Mouse (Mus musculus) limb, embryonic 14.5 days (tissue): Measurements from ENCODE around the gene Sap30bp. TPM values are rescaled to one million over a fixed set of nuclear protein-coding genes. Genes with fewer than 3 reads are reported as not detected.

Experiments used
- ATAC-seq: fragments of 200-750 bp; cut with Nextera tagmentation; 2 replicates; pipeline ENCODE4 v1.8.0; 2017; ENCODE audit warnings: low read depth, moderate number of reproducible peaks, moderate TSS enrichment; ENCODE audit not compliant: low FRiP score
- DNase-seq: peaks from one replicate; pipeline ENCODE4 v3.0.0-alpha.2; 2015; ENCODE audit warnings: low spot score
- H3K27ac ChIP-seq: fragments of 300-500 bp; sonication (generic); replicated peaks from 2 replicates; pipeline ENCODE4 v1.5.1; 2014; ENCODE audit warnings: low read depth, mild to moderate bottlenecking, low read length, moderate library complexity, mixed read lengths
- H3K27me3 ChIP-seq: fragments of 300-500 bp; sonication (generic); 2 replicates; pipeline ENCODE4 v1.6.1; 2014; ENCODE audit warnings: low read length, mixed read lengths; ENCODE audit not compliant: control insufficient read depth, insufficient read depth
- H3K36me3 ChIP-seq: fragments of 300-500 bp; sonication (generic); 2 replicates; pipeline ENCODE4 v1.6.1; 2014; ENCODE audit warnings: mild to moderate bottlenecking, low read length, moderate library complexity, mixed read lengths; ENCODE audit not compliant: control insufficient read depth, insufficient read depth
- H3K4me1 ChIP-seq: fragments of 300-500 bp; sonication (generic); 2 replicates; pipeline ENCODE4 v1.6.1; 2014; ENCODE audit warnings: antibody characterized with exemption, low read length, mixed read lengths; ENCODE audit not compliant: control insufficient read depth, insufficient read depth
- H3K4me2 ChIP-seq: fragments of 300-500 bp; sonication (generic); replicated peaks from 2 replicates; pipeline ENCODE4 v1.6.1; 2014; ENCODE audit warnings: low read depth, mild to moderate bottlenecking, low read length, moderate library complexity; ENCODE audit not compliant: severe bottlenecking
- H3K4me3 ChIP-seq: fragments of 300-500 bp; sonication (generic); replicated peaks from 2 replicates; pipeline ENCODE4 v1.5.1; 2014; ENCODE audit warnings: low read length
- H3K9ac ChIP-seq: fragments of 300-500 bp; sonication (generic); 2 replicates; pipeline ENCODE4 v1.6.1; 2014; ENCODE audit warnings: mild to moderate bottlenecking, low read depth, low read length, moderate library complexity; ENCODE audit not compliant: severe bottlenecking
- H3K9me3 ChIP-seq: fragments of 300-500 bp; sonication (generic); 2 replicates; pipeline ENCODE4 v1.6.1; 2016; ENCODE audit warnings: low read length; ENCODE audit not compliant: control insufficient read depth
- POLR2A ChIP-seq: fragments of 200-500 bp; IDR thresholded peaks from 2 replicates; pipeline ENCODE4 v1.8.0; 2012; ENCODE audit warnings: inconsistent platforms, mild to moderate bottlenecking, moderate library complexity, borderline replicate concordance; ENCODE audit not compliant: insufficient read depth, insufficient read length; ENCODE audit errors: extremely low read depth
- WGBS: fragments of 180-500 bp; shearing (Covaris S2); extraction: QIAGEN DNeasy Blood & Tissue Kit; methylation state at CpG from one replicate; pipeline ENCODE4 v1.1.7; 2014; 5-methylcytosine and 5-hydroxymethylcytosine counted together
- polyA plus RNA-seq, 2 experiments: library from polyadenylated mRNA; depleted of rRNA in 1 of 2; stranded (reverse) in 1 of 2; unstranded in 1 of 2; fragments of >200 nt; fragmentation: Nextera tagmentation in 1 of 2; extraction: Ambion mirVana in 1 of 2; gene quantifications; 2 replicates each; pipeline versions ENCODE4 v1.2.1 to v1.2.3; 2012 to 2014

Gene Sap30bp
- polyA plus RNA-seq, 2 experiments = 36.9 to 52.6 TPM

DNA sequence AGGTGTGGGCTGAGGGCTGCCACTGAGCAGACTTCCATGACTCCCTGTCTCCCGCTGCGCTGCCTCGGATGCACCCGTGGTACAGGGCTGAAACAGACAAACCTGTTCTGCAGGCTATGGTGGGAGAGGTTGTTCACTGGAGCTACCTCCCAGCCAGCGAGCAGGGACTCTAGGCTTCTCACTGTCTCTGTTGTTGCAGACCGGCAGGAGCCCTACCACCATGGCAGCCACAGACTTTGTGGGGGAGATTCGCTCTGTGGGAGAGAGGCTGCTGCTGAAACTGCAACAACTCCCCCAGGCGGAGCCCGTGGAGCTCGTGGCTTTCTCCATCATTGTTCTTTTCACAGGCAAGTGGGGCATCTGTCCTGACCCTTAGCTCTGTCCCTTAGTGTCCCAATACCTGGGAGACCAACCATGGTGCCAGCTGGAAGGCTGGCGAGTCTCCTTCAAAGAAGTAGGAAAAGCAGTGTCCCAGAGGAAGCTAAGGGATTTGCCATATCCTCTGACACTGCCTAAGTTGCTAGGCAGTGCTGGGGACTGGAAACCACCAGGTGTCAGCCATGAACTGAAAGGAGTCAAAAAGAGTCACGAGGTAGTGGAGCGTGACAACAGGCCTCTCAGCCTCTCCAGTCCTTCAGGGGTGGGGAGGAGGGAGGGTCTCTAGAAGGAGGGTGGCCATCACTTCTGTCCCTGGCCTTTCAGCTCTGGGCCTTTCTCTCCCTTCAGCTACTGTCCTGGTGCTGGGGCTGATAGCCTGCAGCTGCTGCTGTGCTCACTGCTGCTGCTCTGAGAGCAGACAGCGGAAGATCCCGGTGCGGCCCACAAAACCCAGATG is 27.9 kb upstream of the Sap30bp start:
- no peak for TF ChIP-seq POLR2A
- Histone ChIP-seq H3K27ac (0 out of 2 replicates have a peak overlapping the region, but pooled peaks have one; percentile 9), H3K27me3 (no peaks in the 10 kb centered on the region), H3K4me3 (no peak overlapping the region), H3K4me1 (peaks cover 7% of the 10 kb centered on the region; the same call in 1 of the 2 replicates), H3K9ac (no peak overlapping the region), H3K9me3 (no peaks in the 10 kb centered on the region), H3K4me2 (no peak overlapping the region), H3K36me3 (peaks cover 3% of the 10 kb centered on the region; the same call in 1 of the 2 replicates)
- 61% methylated on average over 16 of the region's 16 CpGs for WGBS
- peak; percentile 22 for DNase-seq
- ATAC-seq = no peak

DNA sequence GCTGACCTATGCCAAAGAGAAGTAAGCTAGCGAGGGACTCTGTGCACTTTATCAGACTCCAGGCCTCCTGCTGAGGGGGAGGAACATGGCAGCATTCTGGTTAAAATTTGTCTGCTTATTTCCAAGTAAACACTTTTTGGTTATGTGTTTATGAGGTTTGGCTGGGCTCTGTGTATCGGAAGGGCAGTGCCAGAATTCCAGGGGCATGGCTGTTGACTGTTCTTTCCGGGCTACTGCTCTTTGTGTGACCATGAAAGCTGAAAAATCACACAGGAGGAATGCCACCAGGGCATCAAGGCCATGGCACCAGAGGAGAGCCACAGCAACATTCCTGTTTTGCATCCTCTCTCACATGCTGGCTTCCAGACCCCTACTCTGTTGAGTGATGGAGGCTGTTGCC is 27.0 kb upstream of the Sap30bp start:
- H3K4me3 ChIP-seq = no peak overlapping the region
- H3K27ac ChIP-seq = no peak overlapping the region
- no peak for TF ChIP-seq POLR2A
- 77% methylated on average over 3 of the region's 3 CpGs for WGBS
- H3K36me3 ChIP-seq = peaks cover 3% of the 10 kb centered on the region; the same call in 1 of the 2 replicates
- DNase-seq (no peak), ATAC-seq (no peak)
- H3K4me2 ChIP-seq = no peak overlapping the region
- no peaks in the 10 kb centered on the region for H3K9me3 ChIP-seq
- 0 out of 2 replicates have a peak, but pooled peaks cover 5% of the 10 kb centered on the region for H3K4me1 ChIP-seq
- no peaks in the 10 kb centered on the region for H3K27me3 ChIP-seq
- no peak overlapping the region for H3K9ac ChIP-seq

DNA sequence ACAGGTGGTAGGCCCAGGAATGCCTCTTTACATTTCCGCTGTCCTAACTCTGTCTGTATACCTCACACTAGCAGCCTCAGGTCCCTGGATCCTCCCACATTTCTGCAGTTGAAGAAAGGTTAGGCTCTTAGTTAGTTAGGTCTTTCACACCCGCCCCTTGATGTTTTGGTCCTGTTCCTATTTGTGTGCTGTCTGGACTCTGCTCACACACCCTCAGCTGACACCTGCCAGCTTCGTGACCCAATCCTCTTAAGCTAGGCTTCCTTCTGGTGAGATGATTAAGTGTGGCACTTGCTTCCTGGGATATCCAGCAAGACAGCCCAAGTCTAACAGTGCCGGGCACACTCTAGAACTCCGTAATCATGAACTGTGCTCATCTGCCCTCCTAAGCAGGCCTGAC is 26.6 kb upstream of the Sap30bp start:
- WGBS = 89% methylated on average over 5 of the region's 5 CpGs
- Histone ChIP-seq H3K9ac (no peak overlapping the region), H3K9me3 (no peaks in the 10 kb centered on the region), H3K36me3 (peaks cover 6% of the 10 kb centered on the region), H3K27ac (no peak overlapping the region), H3K27me3 (no peaks in the 10 kb centered on the region), H3K4me2 (no peak overlapping the region), H3K4me1 (0 out of 2 replicates have a peak, but pooled peaks cover 5% of the 10 kb centered on the region), H3K4me3 (no peak overlapping the region)
- no peak for TF ChIP-seq POLR2A
- DNase-seq (no peak), ATAC-seq (no peak)

DNA sequence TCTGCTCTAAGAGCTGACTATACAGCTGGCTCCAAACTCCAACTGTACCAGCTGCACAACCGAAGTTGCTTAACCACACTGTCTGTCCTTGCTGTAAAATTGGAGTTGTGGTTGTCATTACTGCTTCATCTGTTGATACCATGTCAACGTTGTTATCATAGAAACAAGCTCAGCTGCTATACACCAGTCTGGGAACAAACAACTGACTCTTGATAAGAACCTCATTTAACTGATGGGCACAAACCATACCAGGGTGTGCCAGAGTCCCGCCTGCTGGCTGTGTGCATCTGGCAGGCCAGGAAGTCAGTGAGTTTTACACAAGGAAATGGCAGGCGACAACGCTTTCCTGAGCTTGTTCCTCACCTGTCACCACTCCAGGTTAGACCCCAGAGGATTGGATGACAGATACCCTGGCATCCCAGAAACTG is 21.9 kb upstream of the Sap30bp start:
- DNase-seq (peak; percentile 7), ATAC-seq (0 out of 2 replicates have a peak, but pooled peaks have one; percentile 41)
- Histone ChIP-seq H3K27me3 (no peaks in the 10 kb centered on the region), H3K36me3 (peaks cover 21% of the 10 kb centered on the region), H3K9me3 (no peaks in the 10 kb centered on the region), H3K4me1 (no peaks in the 10 kb centered on the region), H3K9ac (no peak overlapping the region), H3K4me2 (no peak overlapping the region), H3K27ac (0 out of 2 replicates have a peak overlapping the region, but pooled peaks have one; percentile 5), H3K4me3 (no peak overlapping the region)
- TF ChIP-seq POLR2A = no peak
- WGBS = 94% methylated on average over 5 of the region's 5 CpGs

DNA sequence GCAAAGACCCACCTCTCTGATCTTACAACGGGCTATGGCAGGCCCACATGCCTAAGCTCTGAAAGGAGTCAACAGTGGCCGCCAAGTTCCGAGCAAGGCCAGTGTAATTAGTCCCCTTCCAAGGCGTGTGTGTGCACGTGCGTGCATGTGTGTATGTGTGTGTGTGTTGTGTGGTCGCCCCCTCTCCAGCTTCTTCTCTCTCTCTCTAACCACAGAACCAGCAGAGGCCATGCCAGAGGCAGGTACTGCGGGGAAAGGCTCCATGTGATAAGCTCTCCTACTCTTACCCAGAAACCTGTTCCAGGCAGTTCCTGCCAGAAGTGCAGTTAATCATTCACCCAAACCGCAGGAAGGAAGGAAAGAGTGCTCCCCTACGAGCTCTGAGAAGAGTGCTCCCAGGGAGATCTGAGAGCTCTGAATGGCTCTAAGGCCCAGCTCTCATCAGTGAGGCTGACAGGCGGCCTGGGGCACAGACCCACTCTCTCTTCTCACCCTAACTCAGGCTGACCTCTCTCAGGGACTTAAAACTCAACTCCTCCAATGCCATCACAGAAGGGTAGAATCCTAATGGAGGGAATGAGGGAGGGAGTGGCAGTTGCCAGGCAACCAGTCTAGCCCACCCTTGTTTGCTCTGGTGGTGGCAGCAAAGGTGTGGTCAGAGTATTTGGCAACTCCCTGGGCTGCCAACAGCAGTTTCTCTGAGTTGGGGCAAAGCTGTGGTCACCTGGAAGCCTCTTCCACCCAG is 21.3 kb upstream of the Sap30bp start, which contains the start of gene Smim6:
Smim6 (plus strand) TSS at position 386 of the 745 bp plus-strand sequence.
- no peak within 1 kb of the TSS for H3K4me2 ChIP-seq
- H3K4me3 ChIP-seq = no peak within 1 kb of the TSS
- peaks cover 24% of the 10 kb centered on the region for H3K36me3 ChIP-seq
- ATAC-seq (no peak), DNase-seq (no peak)
- no peaks in the 10 kb centered on the region for H3K27me3 ChIP-seq
- no peaks in the 10 kb centered on the region for H3K9me3 ChIP-seq
- H3K9ac ChIP-seq = no peak within 1 kb of the TSS
- TF ChIP-seq POLR2A = no peak
- WGBS = 80% methylated on average over 10 of the region's 11 CpGs
- H3K4me1 ChIP-seq = no peaks in the 10 kb centered on the region
- 0 out of 2 replicates have a peak within 1 kb of the TSS, but pooled peaks have one; percentile 5 for H3K27ac ChIP-seq
